Mouse (Mus musculus) CH12.LX (cell line): ENCODE data around the gene Gse1. TPM values are rescaled to one million over a fixed set of nuclear protein-coding genes. Genes with fewer than 3 reads are reported as not detected.

ENCODE experiments used
- DNase-seq: peaks from one replicate; pipeline ENCODE4 v3.0.0-alpha.2; 2013; ENCODE audit errors: extremely low read depth
- H3K27ac ChIP-seq: 2 replicates; pipeline ENCODE4 v1.5.1; 2012; ENCODE audit warnings: low read depth, mild to moderate bottlenecking, control low read depth, moderate library complexity; ENCODE audit not compliant: insufficient read depth
- H3K27me3 ChIP-seq: replicated peaks from 2 replicates; pipeline ENCODE3; 2012; ENCODE audit warnings: inconsistent platforms
- H3K36me3 ChIP-seq, 2 experiments: replicated peaks in 1 of 2; 2 replicates each; pipeline versions ENCODE3 to v1.6.1; 2012; ENCODE audit warnings: inconsistent platforms in 1 of 2, low read length in 1 of 2, mild to moderate bottlenecking in 1 of 2, mixed read lengths in 1 of 2, moderate library complexity in 1 of 2; ENCODE audit not compliant: control insufficient read depth in 1 of 2, insufficient read depth in 1 of 2
- H3K4me1 ChIP-seq, 2 experiments: 2 replicates each; pipeline ENCODE4 v1.6.1; 2012; ENCODE audit warnings: inconsistent platforms in 1 of 2, moderate library complexity in 1 of 2; ENCODE audit not compliant: insufficient read depth in 2 of 2, control insufficient read depth in 1 of 2
- H3K4me2 ChIP-seq: 2 replicates; pipeline ENCODE4 v1.6.1; 2012; ENCODE audit warnings: low read depth, mild to moderate bottlenecking, control low read depth; ENCODE audit not compliant: poor library complexity, insufficient read depth, severe bottlenecking
- H3K4me3 ChIP-seq, 3 experiments: fragments of 150-350 bp in 1 of 3; sonication (generic) in 1 of 3; replicated peaks in 1 of 3; 2 replicates each; pipeline versions ENCODE3 to v1.5.1; 2011 to 2012; ENCODE audit warnings: low read depth in 2 of 3, low read length in 2 of 3, mild to moderate bottlenecking in 2 of 3, moderate library complexity in 2 of 3, control low read depth in 1 of 3, improper control_type of control experiment in 1 of 3, inconsistent platforms in 1 of 3, mixed read lengths in 1 of 3; ENCODE audit not compliant: poor library complexity in 1 of 3
- H3K79me2 ChIP-seq: replicated peaks from 2 replicates; pipeline ENCODE4 v1.6.1; 2012; ENCODE audit warnings: mild to moderate bottlenecking, moderate library complexity; ENCODE audit not compliant: control insufficient read depth, poor library complexity, insufficient read depth, severe bottlenecking; ENCODE audit errors: extremely low read depth
- H3K9ac ChIP-seq: 2 replicates; pipeline ENCODE4 v1.6.1; 2012; ENCODE audit warnings: low read depth, mild to moderate bottlenecking, control low read depth, moderate library complexity; ENCODE audit not compliant: insufficient read depth
- H3K9me3 ChIP-seq: replicated peaks from 2 replicates; pipeline ENCODE3; 2012; ENCODE audit warnings: low read length, inconsistent platforms, mixed read lengths
- BHLHE40 ChIP-seq: IDR thresholded peaks from 2 replicates; pipeline ENCODE4 v1.6.1; 2011; ENCODE audit warnings: mild to moderate bottlenecking, low read depth, low read length, improper control_type of control experiment
- CHD1 ChIP-seq: IDR thresholded peaks from 2 replicates; pipeline ENCODE4 v1.6.1; 2012; ENCODE audit warnings: low read depth, low read length, improper control_type of control experiment, inconsistent platforms
- CHD2 ChIP-seq: IDR thresholded peaks from 2 replicates; pipeline ENCODE4 v1.6.1; 2011; ENCODE audit warnings: low read length, improper control_type of control experiment
- ELF1 ChIP-seq: IDR thresholded peaks from 2 replicates; pipeline ENCODE4 v1.6.1; 2014; ENCODE audit warnings: low read depth, mild to moderate bottlenecking, inconsistent platforms, low read length, improper control_type of control experiment
- EP300 ChIP-seq: IDR thresholded peaks from 2 replicates; pipeline ENCODE4 v1.6.1; 2011; ENCODE audit warnings: low read length, improper control_type of control experiment
- GABPA ChIP-seq: IDR thresholded peaks from 2 replicates; pipeline ENCODE4 v1.6.1; 2012; ENCODE audit warnings: low read depth, low read length, improper control_type of control experiment, inconsistent platforms; ENCODE audit not compliant: insufficient replicate concordance
- IRF4 ChIP-seq: IDR thresholded peaks from 2 replicates; pipeline ENCODE4 v1.6.1; 2014; ENCODE audit warnings: low read depth, mild to moderate bottlenecking, inconsistent platforms, low read length, improper control_type of control experiment
- JUN ChIP-seq: IDR thresholded peaks from 2 replicates; pipeline ENCODE4 v1.6.1; 2011; ENCODE audit warnings: low read depth, mild to moderate bottlenecking, low read length, improper control_type of control experiment, moderate library complexity; ENCODE audit not compliant: insufficient read depth
- JUND ChIP-seq: conservative IDR thresholded peaks from 2 replicates; pipeline ENCODE4 v1.6.1; 2011; ENCODE audit warnings: low read depth, low read length, improper control_type of control experiment
- MAX ChIP-seq: IDR thresholded peaks from 2 replicates; pipeline ENCODE4 v1.6.1; 2011; ENCODE audit warnings: low read length, improper control_type of control experiment
- MAZ ChIP-seq: IDR thresholded peaks from 2 replicates; pipeline ENCODE4 v1.6.1; 2012; ENCODE audit warnings: low read depth, mild to moderate bottlenecking, inconsistent platforms, low read length, improper control_type of control experiment, moderate library complexity
- MEF2A ChIP-seq: IDR thresholded peaks from 2 replicates; pipeline ENCODE4 v1.6.1; 2014; ENCODE audit warnings: low read depth, mild to moderate bottlenecking, inconsistent platforms, low read length, improper control_type of control experiment, borderline replicate concordance
- MXI1 ChIP-seq: IDR thresholded peaks from 2 replicates; pipeline ENCODE4 v1.6.1; 2011; ENCODE audit warnings: mild to moderate bottlenecking, low read depth, low read length, improper control_type of control experiment
- MYC ChIP-seq: IDR thresholded peaks from 2 replicates; pipeline ENCODE4 v1.6.1; 2011; ENCODE audit warnings: low read depth, mild to moderate bottlenecking, improper control_type of control experiment, low read length
- PAX5 ChIP-seq: IDR thresholded peaks from 2 replicates; pipeline ENCODE4 v1.6.1; 2012; ENCODE audit warnings: low read length, inconsistent platforms, mixed read lengths
- POLR2A ChIP-seq: IDR thresholded peaks from 2 replicates; pipeline ENCODE4 v1.6.1; 2011; ENCODE audit warnings: low read depth, mild to moderate bottlenecking, improper control_type of control experiment, low read length
- POLR2AphosphoS2 ChIP-seq: IDR thresholded peaks from 2 replicates; pipeline ENCODE4 v1.6.1; 2011; ENCODE audit warnings: low read depth, low read length, improper control_type of control experiment
- RCOR1 ChIP-seq: conservative IDR thresholded peaks from 2 replicates; pipeline ENCODE4 v1.6.1; 2012; ENCODE audit warnings: low read depth, mild to moderate bottlenecking, inconsistent platforms, low read length, improper control_type of control experiment
- SMC3 ChIP-seq: IDR thresholded peaks from 2 replicates; pipeline ENCODE4 v1.6.1; 2011; ENCODE audit warnings: low read depth, low read length, improper control_type of control experiment
- TCF12 ChIP-seq: IDR thresholded peaks from 2 replicates; pipeline ENCODE4 v1.6.1; 2014; ENCODE audit warnings: low read depth, mild to moderate bottlenecking, inconsistent platforms, low read length, improper control_type of control experiment
- UBTF ChIP-seq: IDR thresholded peaks from 2 replicates; pipeline ENCODE4 v1.6.1; 2012; ENCODE audit warnings: low read depth, mild to moderate bottlenecking, inconsistent platforms, low read length, improper control_type of control experiment, moderate library complexity
- USF2 ChIP-seq: conservative IDR thresholded peaks from 2 replicates; pipeline ENCODE4 v1.6.1; 2011; ENCODE audit warnings: low read depth, low read length, improper control_type of control experiment
- ZC3H11A ChIP-seq: IDR thresholded peaks from 2 replicates; pipeline ENCODE4 v1.6.1; 2012; ENCODE audit warnings: low read depth, mild to moderate bottlenecking, inconsistent platforms, low read length, improper control_type of control experiment
- ZKSCAN1 ChIP-seq: IDR thresholded peaks from 2 replicates; pipeline ENCODE4 v1.6.1; 2012; ENCODE audit warnings: low read depth, inconsistent platforms, low read length, improper control_type of control experiment, borderline replicate concordance
- ZMIZ1 ChIP-seq: IDR thresholded peaks from 2 replicates; pipeline ENCODE4 v1.6.1; 2012; ENCODE audit warnings: low read depth, mild to moderate bottlenecking, inconsistent platforms, low read length, improper control_type of control experiment
- dilution Hi-C: fragments of 300-500 bp; cut with MboI; formaldehyde crosslinking; loops from 2 replicates; pipeline ENCODE4 v1.14.3; 2020; ENCODE audit warnings: low sequenced_read_pairs; ENCODE audit not compliant: extremely low pct_unique_long_range_greater_than_20kb, extremely low pct_ligation_motif_present
- in situ Hi-C: fragments of 300-500 bp; cut with MboI; formaldehyde crosslinking; loops from 3 replicates; pipeline ENCODE4 v1.14.3; 2019; ENCODE audit warnings: low sequenced_read_pairs, low pct_ligation_motif_present, low pct_unique_long_range_greater_than_20kb, mixed read lengths
- polyA plus RNA-seq: library from polyadenylated mRNA; unstranded; fragments of >175 nt; gene quantifications from 2 replicates; pipeline ENCODE4 v1.2.1, GENCODE M21; 2012; ENCODE audit warnings: low read depth; ENCODE audit not compliant: insufficient read length
- total RNA-seq, 2 experiments: library from RNA; depleted of rRNA; stranded (reverse); fragments of 300-350 nt in 1 of 2; fragments of >200 nt in 1 of 2; gene quantifications; 2 replicates each; pipeline ENCODE4 v1.2.3; 2012 to 2014

The Gse1 gene
- total and polyA plus RNA-seq, 3 experiments: 1.3 to 9.8 (median 8.5) TPM

GRCm38 (mm10) chr8:120543416-120544055 lies 315.3 kb downstream of the Gse1 start:
- Histone ChIP-seq H3K9ac (no peak overlapping the region), H3K4me1 (peaks cover 53 to 91% of the 10 kb centered on the region in 2 experiments), H3K27ac (0 out of 2 replicates have a peak overlapping the region, but pooled peaks have one; percentile 12), H3K79me2 (peaks cover 91% of the 10 kb centered on the region), H3K36me3 (peaks cover 0 to 35% of the 10 kb centered on the region in 2 experiments), H3K9me3 (no peaks in the 10 kb centered on the region), H3K4me2 (peak overlapping the region; percentile 64; the same call in 1 of the 2 replicates), H3K4me3 (no peak overlapping the region), H3K27me3 (no peaks in the 10 kb centered on the region)
- in situ Hi-C loops: no loop called here
- no peak for TF ChIP-seq JUND
- TF ChIP-seq MEF2A: peak; percentile 34; the same call in 1 of the 2 replicates
- no peak for TF ChIP-seq PAX5
- TF ChIP-seq TCF12: peak; percentile 97
- peak; percentile 31 for TF ChIP-seq IRF4
- TF ChIP-seq BHLHE40: 0 out of 2 replicates have a peak, but pooled peaks have one; percentile 11
- 0 out of 2 replicates have a peak, but pooled peaks have one; percentile 19 for TF ChIP-seq MAX
- peak; percentile 71 for TF ChIP-seq EP300
- no peak for DNase-seq
- dilution Hi-C loops: no loop called here

DNA sequence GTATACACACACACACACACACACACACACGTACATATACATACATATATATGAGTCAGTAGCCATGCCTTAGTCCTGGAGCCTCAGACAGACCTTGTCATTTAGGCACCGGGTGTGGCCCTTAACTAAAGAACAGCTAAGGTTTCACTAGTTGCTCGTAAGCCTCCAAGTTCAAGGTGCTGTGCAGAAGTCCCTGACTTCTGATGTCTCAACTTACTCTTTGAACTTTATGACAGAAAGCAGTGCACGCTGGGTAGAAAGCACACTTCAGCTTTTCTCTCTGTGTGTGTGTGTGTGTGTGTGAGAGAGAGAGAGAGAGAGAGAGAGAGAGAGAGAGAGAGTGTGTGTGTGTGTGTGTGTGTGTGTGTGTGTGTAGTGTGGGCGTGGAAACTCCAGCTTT lies 315.9 kb downstream of the Gse1 start:
- Histone ChIP-seq H3K4me1 (peaks cover 53 to 91% of the 10 kb centered on the region in 2 experiments), H3K27ac (no peak overlapping the region), H3K79me2 (peaks cover 93% of the 10 kb centered on the region), H3K9ac (no peak overlapping the region), H3K36me3 (peaks cover 0 to 38% of the 10 kb centered on the region in 2 experiments), H3K27me3 (no peaks in the 10 kb centered on the region), H3K9me3 (no peaks in the 10 kb centered on the region), H3K4me3 (no peak overlapping the region), H3K4me2 (no peak overlapping the region)
- DNase-seq: no peak
- in situ Hi-C loops: no loop called here
- dilution Hi-C loops: no loop called here
- TF ChIP-seq CHD1: no peak
- no peak for TF ChIP-seq BHLHE40
- TF ChIP-seq POLR2AphosphoS2: no peak
- TF ChIP-seq MYC: no peak
- no peak for TF ChIP-seq GABPA

DNA sequence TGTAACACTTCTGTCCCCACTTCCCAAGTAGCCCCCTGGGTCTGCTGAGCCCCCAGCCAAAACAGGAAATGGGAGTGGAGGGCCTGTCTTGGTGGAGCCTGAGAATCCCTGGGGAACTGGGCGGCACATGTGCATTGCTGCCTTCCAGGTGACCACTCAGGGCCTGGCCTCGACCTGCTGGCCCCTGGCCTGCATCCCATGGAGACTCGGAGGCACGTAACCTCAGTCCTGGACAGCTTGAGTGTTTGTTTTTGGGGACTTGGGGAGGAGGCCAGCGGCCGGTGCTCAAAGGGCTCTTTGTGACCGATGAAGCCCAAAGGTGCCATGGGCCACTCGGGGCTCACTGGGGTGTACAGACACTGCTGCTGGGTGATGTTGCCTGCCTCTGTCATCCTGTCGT lies 319.3 kb downstream of the Gse1 start:
- Histone ChIP-seq H3K4me2 (no peak overlapping the region), H3K36me3 (peaks cover 3 to 55% of the 10 kb centered on the region in 2 experiments), H3K79me2 (peaks cover 87% of the 10 kb centered on the region), H3K4me1 (peaks cover 45 to 88% of the 10 kb centered on the region in 2 experiments), H3K4me3 (no peak overlapping the region), H3K9me3 (no peaks in the 10 kb centered on the region), H3K27me3 (no peaks in the 10 kb centered on the region), H3K9ac (no peak overlapping the region), H3K27ac (no peak overlapping the region)
- dilution Hi-C loops (no loop called here), in situ Hi-C loops (no loop called here)
- DNase-seq: no peak
- TF ChIP-seq USF2: no peak
- TF ChIP-seq ZMIZ1: no peak
- no peak for TF ChIP-seq MAZ
- TF ChIP-seq ZKSCAN1: no peak
- no peak for TF ChIP-seq RCOR1
- no peak for TF ChIP-seq SMC3
- TF ChIP-seq BHLHE40: no peak
- no peak for TF ChIP-seq POLR2A
- no peak for TF ChIP-seq EP300
- no peak for TF ChIP-seq PAX5
- TF ChIP-seq MAX: no peak
- TF ChIP-seq ELF1: no peak
- no peak for TF ChIP-seq ZC3H11A
- no peak for TF ChIP-seq JUN
- no peak for TF ChIP-seq MXI1
- no peak for TF ChIP-seq CHD2
- no peak for TF ChIP-seq UBTF
